Mouse (Mus musculus) MEL (cell line): Measurements from ENCODE around the gene Emx1. TPM values are rescaled to one million over a fixed set of nuclear protein-coding genes. Genes with fewer than 3 reads are reported as not detected.
A peak's percentile ranks its signal among the peaks of the same experiment; 100 is the strongest.

Experiments
- DNase-seq: peaks from one replicate; pipeline ENCODE4 v3.0.0; 2011; ENCODE audit warnings: low read depth, low spot score
- H3K27ac ChIP-seq: 2 replicates; pipeline ENCODE4 v1.5.1; 2012; ENCODE audit warnings: low read depth, mild to moderate bottlenecking, control low read depth, low read length, moderate library complexity; ENCODE audit not compliant: control insufficient read depth
- H3K27me3 ChIP-seq, 2 experiments: fragments of 150-350 bp in 1 of 2; sonication (generic) in 1 of 2; 2 replicates each; pipeline ENCODE4 v1.6.1; 2012; ENCODE audit warnings: low read length in 2 of 2, mild to moderate bottlenecking in 2 of 2, improper control_type of control experiment in 1 of 2, moderate library complexity in 1 of 2; ENCODE audit not compliant: insufficient read depth in 2 of 2, control insufficient read depth in 1 of 2
- H3K36me3 ChIP-seq, 2 experiments: 2 replicates each; pipeline ENCODE4 v1.6.1; 2012 to 2014; ENCODE audit warnings: low read length in 2 of 2, improper control_type of control experiment in 1 of 2, inconsistent platforms in 1 of 2, mild to moderate bottlenecking in 1 of 2; ENCODE audit not compliant: insufficient read depth in 2 of 2, control insufficient read depth in 1 of 2
- H3K4me1 ChIP-seq, 2 experiments: fragments of 150-350 bp in 1 of 2; sonication (generic) in 1 of 2; 2 replicates each; pipeline ENCODE4 v1.6.1; 2012; ENCODE audit warnings: low read length in 2 of 2, improper control_type of control experiment in 1 of 2, mild to moderate bottlenecking in 1 of 2; ENCODE audit not compliant: insufficient read depth in 2 of 2, control insufficient read depth in 1 of 2
- H3K4me3 ChIP-seq, 2 experiments: fragments of 150-350 bp in 1 of 2; sonication (generic) in 1 of 2; 2 replicates each; pipeline ENCODE4 v1.5.1; 2012; ENCODE audit warnings: low read depth in 2 of 2, low read length in 2 of 2, mild to moderate bottlenecking in 2 of 2, moderate library complexity in 2 of 2, control low read depth in 1 of 2, improper control_type of control experiment in 1 of 2; ENCODE audit not compliant: control insufficient read depth in 1 of 2, insufficient read depth in 1 of 2
- H3K79me2 ChIP-seq: 2 replicates; pipeline ENCODE4 v1.6.1; 2012; ENCODE audit warnings: mild to moderate bottlenecking, low read length, moderate library complexity; ENCODE audit not compliant: control insufficient read depth, poor library complexity, insufficient read depth
- H3K9ac ChIP-seq: 2 replicates; pipeline ENCODE4 v1.6.1; 2012; ENCODE audit warnings: low read depth, mild to moderate bottlenecking, control low read depth, low read length, moderate library complexity; ENCODE audit not compliant: control insufficient read depth, poor library complexity, severe bottlenecking
- H3K9me3 ChIP-seq: fragments of 150-350 bp; sonication (generic); replicated peaks from 2 replicates; pipeline ENCODE4 v1.6.1; 2012; ENCODE audit warnings: mild to moderate bottlenecking, low read length, improper control_type of control experiment, moderate library complexity; ENCODE audit not compliant: insufficient read depth
- BHLHE40 ChIP-seq: IDR thresholded peaks from 2 replicates; pipeline ENCODE4 v1.6.1; 2012; ENCODE audit warnings: low read depth, mild to moderate bottlenecking, inconsistent platforms, low read length, improper control_type of control experiment, borderline replicate concordance
- CHD1 ChIP-seq: IDR thresholded peaks from 2 replicates; pipeline ENCODE4 v1.6.1; 2012; ENCODE audit warnings: low read depth, mild to moderate bottlenecking, inconsistent platforms, low read length, improper control_type of control experiment
- CTCF ChIP-seq, 3 experiments: IDR thresholded peaks in 2 of 3; conservative IDR thresholded peaks in 1 of 3; 2 replicates each; pipeline ENCODE4 v1.5.1; 2011 to 2012; ENCODE audit warnings: low read length in 3 of 3, low read depth in 2 of 3, mild to moderate bottlenecking in 2 of 3, improper control_type of control experiment in 1 of 3, inconsistent platforms in 1 of 3, mixed read lengths in 1 of 3, moderate library complexity in 1 of 3; ENCODE audit not compliant: control insufficient read depth in 1 of 3, insufficient read depth in 1 of 3, poor library complexity in 1 of 3, severe bottlenecking in 1 of 3
- E2F4 ChIP-seq: IDR thresholded peaks from 2 replicates; pipeline ENCODE4 v1.6.1; 2011; ENCODE audit warnings: low read depth, low read length, improper control_type of control experiment, borderline replicate concordance
- ELF1 ChIP-seq: IDR thresholded peaks from 2 replicates; pipeline ENCODE4 v1.6.1; 2014; ENCODE audit warnings: low read depth, mild to moderate bottlenecking, inconsistent platforms, low read length, improper control_type of control experiment, moderate library complexity
- ETS1 ChIP-seq: IDR thresholded peaks from 2 replicates; pipeline ENCODE4 v1.6.1; 2012; ENCODE audit warnings: low read depth, mild to moderate bottlenecking, inconsistent platforms, low read length, improper control_type of control experiment, moderate library complexity
- GATA1 ChIP-seq: IDR thresholded peaks from 2 replicates; pipeline ENCODE4 v1.6.1; 2011; ENCODE audit warnings: low read depth, low read length, improper control_type of control experiment
- KAT2A ChIP-seq: conservative IDR thresholded peaks from 2 replicates; pipeline ENCODE4 v1.6.1; 2012; ENCODE audit warnings: low read depth, low read length, improper control_type of control experiment, inconsistent platforms
- MEF2A ChIP-seq: IDR thresholded peaks from 2 replicates; pipeline ENCODE4 v1.6.1; 2014; ENCODE audit warnings: low read depth, mild to moderate bottlenecking, inconsistent platforms, low read length, improper control_type of control experiment; ENCODE audit not compliant: poor library complexity, insufficient replicate concordance, severe bottlenecking; ENCODE audit errors: extremely low read depth
- MXI1 ChIP-seq: IDR thresholded peaks from 2 replicates; pipeline ENCODE4 v1.6.1; 2011; ENCODE audit warnings: mild to moderate bottlenecking, low read depth, low read length, improper control_type of control experiment
- MYB ChIP-seq: IDR thresholded peaks from 2 replicates; pipeline ENCODE4 v1.6.1; 2011; ENCODE audit warnings: mild to moderate bottlenecking, low read depth, low read length, improper control_type of control experiment
- NRF1 ChIP-seq: IDR thresholded peaks from 2 replicates; pipeline ENCODE4 v1.6.1; 2014; ENCODE audit warnings: low read depth, mild to moderate bottlenecking, inconsistent platforms, low read length, improper control_type of control experiment, moderate library complexity; ENCODE audit not compliant: poor library complexity, insufficient read depth, severe bottlenecking
- POLR2AphosphoS5 ChIP-seq: IDR thresholded peaks from 2 replicates; pipeline ENCODE4 v1.6.1; 2012; ENCODE audit warnings: low read depth, borderline replicate concordance, mild to moderate bottlenecking, inconsistent platforms, low read length, moderate library complexity, mixed read lengths
- RAD21 ChIP-seq: IDR thresholded peaks from 2 replicates; pipeline ENCODE4 v1.6.1; 2011; ENCODE audit warnings: mild to moderate bottlenecking, low read depth, low read length, improper control_type of control experiment
- SMC3 ChIP-seq: IDR thresholded peaks from 2 replicates; pipeline ENCODE4 v1.6.1; 2011; ENCODE audit warnings: low read depth, low read length, improper control_type of control experiment
- TAL1 ChIP-seq: IDR thresholded peaks from 2 replicates; pipeline ENCODE4 v1.6.1; 2012; ENCODE audit warnings: mild to moderate bottlenecking, inconsistent platforms, low read length, moderate library complexity, mixed read lengths
- TCF12 ChIP-seq: IDR thresholded peaks from 2 replicates; pipeline ENCODE4 v1.6.1; 2014; ENCODE audit warnings: low read depth, mild to moderate bottlenecking, inconsistent platforms, low read length, improper control_type of control experiment, moderate library complexity
- UBTF ChIP-seq: IDR thresholded peaks from 2 replicates; pipeline ENCODE4 v1.6.1; 2012; ENCODE audit warnings: low read depth, mild to moderate bottlenecking, inconsistent platforms, low read length, improper control_type of control experiment, moderate library complexity, borderline replicate concordance; ENCODE audit not compliant: insufficient read depth
- USF1 ChIP-seq: IDR thresholded peaks from 2 replicates; pipeline ENCODE4 v1.6.1; 2014; ENCODE audit warnings: low read depth, mild to moderate bottlenecking, inconsistent platforms, low read length, improper control_type of control experiment, moderate library complexity
- ZKSCAN1 ChIP-seq: IDR thresholded peaks from 2 replicates; pipeline ENCODE4 v1.6.1; 2012; ENCODE audit warnings: low read depth, mild to moderate bottlenecking, inconsistent platforms, low read length, improper control_type of control experiment, moderate library complexity
- ZMIZ1 ChIP-seq: IDR thresholded peaks from 2 replicates; pipeline ENCODE4 v1.6.1; 2012; ENCODE audit warnings: low read depth, mild to moderate bottlenecking, inconsistent platforms, low read length, improper control_type of control experiment, moderate library complexity
- polyA plus RNA-seq, 2 experiments: library from polyadenylated mRNA; stranded (reverse) in 1 of 2; unstranded in 1 of 2; fragments of >175 nt in 1 of 2; fragments of >200 nt in 1 of 2; gene quantifications; 2 replicates each; pipeline versions ENCODE4 v1.2.1 to v1.2.4; 2012; ENCODE audit warnings: low replicate concordance in 2 of 2, low read depth in 1 of 2; ENCODE audit not compliant: insufficient read length in 2 of 2, insufficient read depth in 1 of 2, missing spikeins in 1 of 2
- total RNA-seq: library from RNA; depleted of rRNA; stranded (reverse); fragments of 300-350 nt; gene quantifications from 2 replicates; pipeline ENCODE4 v1.2.3, GENCODE M21; 2012

The Emx1 gene
- total and polyA plus RNA-seq, 3 experiments, result not detected

DNA sequence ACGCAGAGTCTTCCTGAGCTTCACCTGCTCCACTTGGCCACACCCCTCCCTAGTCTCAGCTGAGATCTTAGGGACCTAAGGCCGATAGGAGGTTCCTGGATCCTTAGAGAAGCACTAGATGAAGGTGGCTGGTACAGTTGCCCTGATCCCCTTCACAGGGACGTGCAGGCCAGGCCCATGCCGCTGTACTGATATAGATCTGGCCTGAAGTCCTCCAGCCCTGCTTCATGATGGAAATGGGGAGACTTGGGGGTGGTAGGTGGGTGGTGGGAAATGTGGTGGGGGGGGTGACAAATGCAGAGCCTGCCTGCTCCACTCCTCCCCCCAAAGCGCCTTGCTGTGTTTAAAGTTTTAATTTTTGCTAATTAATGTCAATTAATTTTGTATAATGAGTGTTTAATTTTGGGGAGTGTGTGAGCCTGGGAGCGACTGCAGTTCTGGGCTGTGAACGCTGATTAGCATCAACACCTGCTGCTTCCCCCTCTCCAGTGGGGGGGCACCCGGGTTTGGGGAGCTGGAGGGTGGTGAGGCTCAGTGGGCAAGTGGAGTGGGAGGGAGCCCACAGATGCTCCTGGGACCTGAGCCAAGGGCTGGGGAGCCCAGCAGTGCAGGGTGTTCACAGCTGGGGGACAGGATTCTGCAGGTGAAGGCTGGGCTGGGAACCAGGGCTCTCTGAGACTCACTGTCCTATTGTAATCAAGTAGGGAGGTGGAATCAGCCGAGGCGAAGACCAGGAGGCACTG lies 50.5 kb downstream of the Emx1 start:
- Histone ChIP-seq H3K4me3 (no peak overlapping the region), H3K4me1 (no peaks in the 10 kb centered on the region), H3K9me3 (no peaks in the 10 kb centered on the region), H3K27ac (no peak overlapping the region), H3K9ac (no peak overlapping the region), H3K79me2 (no peaks in the 10 kb centered on the region), H3K36me3 (no peaks in the 10 kb centered on the region), H3K27me3 (no peaks in the 10 kb centered on the region)
- no peak for DNase-seq
- TF ChIP-seq TCF12 (no peak), E2F4 (no peak), SMC3 (no peak), GATA1 (no peak), BHLHE40 (no peak), MYB (no peak), POLR2AphosphoS5 (no peak), CHD1 (no peak), MXI1 (no peak), ELF1 (no peak), USF1 (no peak), TAL1 (no peak), NRF1 (no peak), ZKSCAN1 (no peak), ETS1 (no peak), ZMIZ1 (no peak), UBTF (no peak)

DNA sequence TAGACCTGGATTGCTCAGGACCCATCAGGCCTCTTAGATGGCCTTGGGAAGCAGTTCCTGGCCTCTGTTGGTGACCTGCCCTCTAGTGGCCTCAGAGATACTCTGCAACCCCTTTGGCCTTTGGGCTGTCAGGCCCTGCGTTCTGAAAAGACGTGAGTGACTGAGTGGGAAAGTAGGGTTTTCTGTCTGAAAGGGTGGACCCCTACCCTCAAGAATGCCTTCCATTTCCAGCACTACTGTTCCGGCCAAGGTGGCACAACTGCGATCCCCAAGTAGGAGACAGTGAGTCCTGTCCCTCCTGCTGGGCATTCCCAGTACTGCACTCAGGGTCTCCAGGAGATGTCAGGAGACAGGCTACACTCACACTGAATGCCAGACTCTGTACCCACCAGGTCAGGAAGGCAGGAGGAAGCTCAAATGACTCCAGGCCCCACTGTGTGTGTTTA lies 51.8 kb downstream of the Emx1 start:
- no peaks in the 10 kb centered on the region for H3K4me1 ChIP-seq
- H3K27ac ChIP-seq, result no peak overlapping the region
- H3K36me3 ChIP-seq, result no peaks in the 10 kb centered on the region
- no peak overlapping the region for H3K4me3 ChIP-seq
- H3K9me3 ChIP-seq, result no peaks in the 10 kb centered on the region
- H3K79me2 ChIP-seq, result no peaks in the 10 kb centered on the region
- H3K9ac ChIP-seq, result no peak overlapping the region
- peak; percentile 54 for TF ChIP-seq SMC3
- TF ChIP-seq KAT2A, result no peak
- TF ChIP-seq RAD21, result peak; percentile 31
- TF ChIP-seq CTCF (IDR thresholded peaks at IDR 0.05 in 2 of 3, conservative IDR thresholded peaks at IDR 0.05 in 1 of 3; ENCODE audit: control insufficient read depth in 1 of 3, insufficient read depth in 1 of 3, low read depth in 2 of 3, low read length in 3 of 3, poor library complexity in 1 of 3, severe bottlenecking in 1 of 3), result peak; percentile 85 to 94 (median 91)
- TF ChIP-seq ZMIZ1, result no peak
- TF ChIP-seq MEF2A, result no peak
- no peak for TF ChIP-seq ELF1
- DNase-seq, result peak; percentile 69
- H3K27me3 ChIP-seq, result no peaks in the 10 kb centered on the region
